Mouse (Mus musculus) erythroblast, embryonic 14.5 days (primary cell): ENCODE measurements around the gene Sorcs3. TPM values are rescaled to one million over a fixed set of nuclear protein-coding genes. Genes with fewer than 3 reads are reported as not detected.

ENCODE experiments used
- H3K27me3 ChIP-seq: 2 replicates; pipeline ENCODE4 v1.6.1; 2012; ENCODE audit warnings: inconsistent platforms; ENCODE audit not compliant: control insufficient read depth
- H3K36me3 ChIP-seq: 2 replicates; pipeline ENCODE4 v1.6.1; 2012; ENCODE audit warnings: mild to moderate bottlenecking, inconsistent platforms; ENCODE audit not compliant: control insufficient read depth
- H3K4me1 ChIP-seq: 2 replicates; pipeline ENCODE4 v1.6.1; 2012; ENCODE audit warnings: inconsistent platforms; ENCODE audit not compliant: control insufficient read depth
- H3K4me3 ChIP-seq: replicated peaks from 2 replicates; pipeline ENCODE3; 2012; ENCODE audit warnings: moderate library complexity, mild to moderate bottlenecking, inconsistent platforms
- H3K9me3 ChIP-seq: 2 replicates; pipeline ENCODE4 v1.6.1; 2012; ENCODE audit warnings: low read length, inconsistent platforms, mixed read lengths; ENCODE audit not compliant: control insufficient read depth
- GATA1 ChIP-seq: IDR thresholded peaks from 2 replicates; pipeline ENCODE4 v1.6.1; 2012; ENCODE audit warnings: low read length, inconsistent platforms, mixed read lengths
- TAL1 ChIP-seq: IDR thresholded peaks from 3 replicates; pipeline ENCODE4 v1.6.1; 2012; ENCODE audit warnings: low read length, inconsistent platforms, mixed read lengths
- polyA plus RNA-seq: library from polyadenylated mRNA; stranded (reverse); fragments of >175 nt; gene quantifications from 2 replicates; pipeline ENCODE4 v1.2.3, GENCODE M21; 2012

Gene Sorcs3
- polyA plus RNA-seq, 1 experiment: not detected

DNA sequence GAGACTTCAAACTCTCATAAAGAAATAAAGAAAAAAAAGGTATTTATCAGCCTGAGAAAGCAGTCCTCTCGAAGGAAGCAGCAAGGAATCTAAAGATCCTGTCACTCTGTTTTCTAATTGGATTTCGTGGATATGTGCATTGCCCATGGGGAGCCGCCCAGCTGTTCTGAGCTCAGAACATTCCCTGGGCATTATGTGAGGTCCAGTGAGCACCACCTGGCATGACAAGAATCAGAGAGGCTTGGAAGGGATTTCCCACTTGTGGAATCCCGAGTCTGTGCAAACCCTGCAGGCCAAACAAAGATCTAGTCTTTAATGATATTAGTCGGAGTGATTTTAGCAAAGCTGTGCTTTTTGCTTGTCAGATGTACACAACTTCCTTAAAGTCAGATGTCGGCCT is 598.7 kb downstream of the Sorcs3 start:
- Histone ChIP-seq H3K9me3 (peaks cover 11% of the 10 kb centered on the region), H3K27me3 (no peaks in the 10 kb centered on the region), H3K4me1 (no peaks in the 10 kb centered on the region), H3K4me3 (no peak overlapping the region), H3K36me3 (no peaks in the 10 kb centered on the region)
- TF ChIP-seq TAL1 (no peak), GATA1 (no peak)

DNA sequence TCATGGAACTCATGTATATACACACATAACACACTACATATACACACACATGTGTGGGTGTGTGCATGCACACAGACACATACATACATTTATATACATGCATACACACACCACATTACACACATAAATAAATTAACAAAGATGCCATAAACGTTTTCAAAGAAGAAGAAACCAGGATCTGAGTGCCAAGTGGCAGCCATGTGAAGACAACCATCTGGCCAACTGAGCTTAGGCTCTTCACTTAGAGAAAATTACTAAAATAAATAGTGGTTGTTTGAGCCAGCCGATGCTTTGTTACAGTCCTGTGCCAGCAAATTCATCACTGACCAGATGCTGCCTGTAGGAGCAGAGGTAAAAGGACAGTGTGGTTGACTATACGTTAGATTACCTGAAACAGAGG is 605.7 kb downstream of the Sorcs3 start:
- TF ChIP-seq GATA1 (no peak), TAL1 (no peak)
- no peaks in the 10 kb centered on the region for H3K36me3 ChIP-seq

DNA sequence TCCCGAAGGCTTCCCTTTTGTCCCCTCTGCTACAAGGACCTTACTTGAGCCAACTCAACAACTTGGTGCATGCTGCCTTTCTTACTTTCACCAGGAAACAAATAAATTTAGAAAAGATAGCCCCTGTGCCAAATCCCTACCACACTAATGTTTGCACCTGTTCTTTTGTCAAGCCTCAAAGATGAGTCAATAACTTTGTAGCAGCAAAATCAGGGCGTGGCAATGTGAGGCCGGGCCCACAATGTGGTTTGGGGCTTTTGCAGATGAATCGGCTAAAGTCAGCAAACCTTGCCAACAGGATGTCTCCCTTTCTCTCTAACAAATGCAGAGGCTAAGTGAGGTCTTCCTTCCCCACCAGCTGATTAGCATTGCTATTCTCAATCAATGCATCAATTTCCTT is 608.0 kb downstream of the Sorcs3 start:
- no peaks in the 10 kb centered on the region for H3K27me3 ChIP-seq
- H3K9me3 ChIP-seq: peaks cover 4% of the 10 kb centered on the region
- no peak for TF ChIP-seq GATA1
- TF ChIP-seq TAL1: no peak
- no peak overlapping the region for H3K4me3 ChIP-seq
- no peaks in the 10 kb centered on the region for H3K36me3 ChIP-seq
- no peaks in the 10 kb centered on the region for H3K4me1 ChIP-seq

More for the DNA sequence above, 605.7 kb downstream of the Sorcs3 start:
- peaks cover 4% of the 10 kb centered on the region for H3K9me3 ChIP-seq
- H3K4me1 ChIP-seq: no peaks in the 10 kb centered on the region
- H3K4me3 ChIP-seq: no peak overlapping the region
- H3K27me3 ChIP-seq: no peaks in the 10 kb centered on the region

DNA sequence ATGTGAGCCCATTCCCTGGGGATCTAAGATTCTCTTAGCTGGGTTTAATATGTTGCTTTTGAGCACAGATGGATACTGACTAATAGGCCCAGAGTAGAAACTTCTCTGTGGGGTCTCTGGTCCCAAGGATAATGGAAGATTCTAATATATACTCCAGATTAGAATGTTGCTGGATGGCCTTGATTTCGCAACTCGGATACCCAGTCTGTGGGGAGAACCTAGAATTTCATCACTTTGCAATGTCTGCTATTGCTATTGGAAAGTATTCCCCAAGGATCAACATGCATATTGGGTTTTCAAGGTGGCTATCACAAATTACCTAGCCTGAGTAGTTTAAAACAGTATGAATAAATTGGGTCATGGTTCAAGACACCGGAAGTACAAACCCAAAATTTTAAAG is 609.2 kb downstream of the Sorcs3 start:
- H3K4me3 ChIP-seq: no peak overlapping the region
- peaks cover 10% of the 10 kb centered on the region for H3K9me3 ChIP-seq
- H3K36me3 ChIP-seq: no peaks in the 10 kb centered on the region
- no peaks in the 10 kb centered on the region for H3K4me1 ChIP-seq
- H3K27me3 ChIP-seq: no peaks in the 10 kb centered on the region
- TF ChIP-seq TAL1 (no peak), GATA1 (no peak)

DNA sequence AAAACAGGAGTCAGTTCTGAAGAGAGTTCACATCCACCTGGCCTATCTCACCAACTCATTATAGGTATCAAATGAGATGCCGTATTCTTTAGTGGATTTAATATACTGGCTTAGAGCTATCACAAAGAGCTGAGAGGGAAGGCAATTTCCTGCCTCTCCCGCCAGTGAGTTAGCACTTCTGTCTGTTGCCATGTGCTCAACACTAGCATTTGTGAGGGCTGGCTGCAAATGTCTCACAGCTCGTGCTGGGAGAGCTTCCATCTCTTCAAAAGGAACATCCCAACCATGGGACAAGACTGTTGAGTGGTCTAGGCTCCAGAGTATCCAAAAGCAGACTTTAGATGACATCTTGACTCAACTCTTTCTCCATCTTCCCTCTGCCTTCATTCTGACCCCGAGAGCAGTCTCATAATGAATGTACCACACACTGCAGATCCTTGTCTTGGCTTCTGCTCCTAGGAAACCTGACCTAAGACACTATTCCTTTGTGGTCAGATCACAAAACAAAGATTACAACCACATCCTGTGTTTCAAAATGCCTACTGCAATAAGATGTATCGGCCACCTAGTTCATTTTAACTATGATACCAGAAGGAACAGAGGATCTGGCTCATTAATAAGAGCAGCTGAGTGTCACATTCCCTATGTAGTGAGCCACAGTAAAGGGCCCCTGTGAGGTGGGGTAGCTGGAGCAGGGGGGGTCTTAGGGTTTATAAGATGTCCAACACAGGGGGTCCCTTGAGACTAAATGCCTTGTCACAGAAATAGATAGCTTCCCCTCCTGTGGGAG is 614.9 kb downstream of the Sorcs3 start:
- Histone ChIP-seq H3K9me3 (peaks cover 17% of the 10 kb centered on the region), H3K27me3 (no peaks in the 10 kb centered on the region), H3K4me3 (no peak overlapping the region), H3K36me3 (no peaks in the 10 kb centered on the region), H3K4me1 (no peaks in the 10 kb centered on the region)
- TF ChIP-seq GATA1: no peak
- no peak for TF ChIP-seq TAL1

DNA sequence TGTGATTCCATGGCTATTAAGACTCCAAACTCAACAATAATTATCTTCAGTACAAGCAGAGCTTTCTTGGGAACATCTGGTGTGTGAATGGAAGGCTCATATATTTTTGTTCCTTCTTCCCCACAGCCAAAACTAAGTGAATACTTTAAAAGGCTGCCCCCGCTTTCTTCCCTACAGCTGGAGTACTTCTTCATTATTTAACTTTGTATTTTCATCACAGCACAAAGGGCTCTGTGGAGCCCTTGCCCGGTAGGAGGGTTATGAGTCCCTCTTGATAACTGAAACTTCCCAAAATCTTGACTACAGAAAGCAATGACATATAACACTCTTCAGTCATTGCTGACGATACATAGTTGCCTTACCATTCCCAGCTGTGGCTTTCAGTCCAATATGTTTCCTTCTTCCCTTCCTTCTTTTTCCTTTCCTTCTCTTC is 615.5 kb downstream of the Sorcs3 start:
- H3K9me3 ChIP-seq: peaks cover 17% of the 10 kb centered on the region
- no peaks in the 10 kb centered on the region for H3K36me3 ChIP-seq
- no peak overlapping the region for H3K4me3 ChIP-seq
- H3K4me1 ChIP-seq: no peaks in the 10 kb centered on the region
- no peaks in the 10 kb centered on the region for H3K27me3 ChIP-seq
- TF ChIP-seq TAL1 (no peak), GATA1 (no peak)

DNA sequence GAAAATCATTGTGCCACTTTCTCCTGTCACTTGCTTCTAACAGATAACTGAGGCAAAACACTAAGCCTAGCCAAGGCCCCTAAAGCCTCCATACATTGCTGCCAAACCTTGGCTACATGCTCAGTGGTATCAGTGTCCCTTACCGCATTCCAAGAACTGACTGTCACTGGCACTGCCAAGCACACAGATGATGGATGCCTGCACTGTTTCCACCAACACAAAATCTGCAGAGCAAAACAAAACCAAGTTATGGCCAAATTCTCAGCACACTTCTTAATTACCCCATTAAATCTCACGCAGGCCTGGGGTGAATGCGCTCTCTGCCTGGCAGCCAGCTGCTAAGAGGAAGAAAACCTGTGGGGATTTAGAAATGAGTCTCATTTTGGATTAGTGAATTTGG is 628.5 kb downstream of the Sorcs3 start:
- no peak overlapping the region for H3K4me3 ChIP-seq
- H3K27me3 ChIP-seq: no peaks in the 10 kb centered on the region
- H3K4me1 ChIP-seq: no peaks in the 10 kb centered on the region
- H3K9me3 ChIP-seq: peaks cover 9% of the 10 kb centered on the region; the same call in 1 of the 2 replicates
- TF ChIP-seq TAL1: no peak
- no peak for TF ChIP-seq GATA1
- no peaks in the 10 kb centered on the region for H3K36me3 ChIP-seq

DNA sequence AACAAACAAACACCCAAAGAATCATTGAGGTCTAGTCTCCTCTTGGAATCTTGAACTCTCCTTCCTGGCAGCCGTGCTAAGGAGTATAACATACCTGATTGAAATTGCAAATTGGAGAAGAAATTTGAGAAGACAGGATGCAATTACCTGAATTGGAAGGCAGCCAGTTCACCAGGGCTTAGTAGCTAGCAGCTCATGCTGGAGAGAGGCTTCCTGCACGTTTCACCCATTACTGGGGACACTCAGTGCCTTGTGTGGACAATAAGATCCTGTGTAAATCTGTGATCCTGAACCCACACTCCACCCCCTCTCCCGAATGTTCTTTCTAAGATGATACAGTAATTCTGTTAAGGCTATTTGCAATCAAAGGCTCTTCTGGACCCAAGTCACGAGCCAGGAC is 633.6 kb downstream of the Sorcs3 start:
- TF ChIP-seq TAL1 (no peak), GATA1 (no peak)
- Histone ChIP-seq H3K27me3 (no peaks in the 10 kb centered on the region), H3K36me3 (no peaks in the 10 kb centered on the region), H3K4me1 (no peaks in the 10 kb centered on the region), H3K4me3 (no peak overlapping the region), H3K9me3 (peaks cover 23% of the 10 kb centered on the region)

DNA sequence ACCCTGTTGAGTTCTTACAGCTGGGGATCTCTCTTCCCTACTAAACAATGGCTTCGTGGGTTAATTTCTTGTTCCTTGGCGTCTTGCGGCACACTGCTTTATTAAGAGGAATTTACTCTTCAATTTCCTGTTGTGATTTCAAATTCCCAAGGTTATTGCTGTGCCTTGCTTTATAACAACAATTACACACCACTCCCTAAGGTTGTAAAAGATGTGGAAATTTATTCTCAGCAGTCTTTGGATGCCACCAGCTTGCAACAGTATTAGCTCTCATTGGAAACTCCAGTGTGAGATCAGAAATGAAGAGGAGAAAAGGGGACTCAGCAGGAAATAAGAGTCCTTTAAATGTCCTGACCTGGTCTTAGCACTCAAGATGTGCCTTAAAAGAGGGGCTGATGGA is 641.9 kb downstream of the Sorcs3 start:
- peaks cover 9% of the 10 kb centered on the region; the same call in 1 of the 2 replicates for H3K9me3 ChIP-seq
- H3K4me3 ChIP-seq: no peak overlapping the region
- TF ChIP-seq GATA1: no peak
- no peak for TF ChIP-seq TAL1
- H3K36me3 ChIP-seq: no peaks in the 10 kb centered on the region
- no peaks in the 10 kb centered on the region for H3K27me3 ChIP-seq
- H3K4me1 ChIP-seq: no peaks in the 10 kb centered on the region

DNA sequence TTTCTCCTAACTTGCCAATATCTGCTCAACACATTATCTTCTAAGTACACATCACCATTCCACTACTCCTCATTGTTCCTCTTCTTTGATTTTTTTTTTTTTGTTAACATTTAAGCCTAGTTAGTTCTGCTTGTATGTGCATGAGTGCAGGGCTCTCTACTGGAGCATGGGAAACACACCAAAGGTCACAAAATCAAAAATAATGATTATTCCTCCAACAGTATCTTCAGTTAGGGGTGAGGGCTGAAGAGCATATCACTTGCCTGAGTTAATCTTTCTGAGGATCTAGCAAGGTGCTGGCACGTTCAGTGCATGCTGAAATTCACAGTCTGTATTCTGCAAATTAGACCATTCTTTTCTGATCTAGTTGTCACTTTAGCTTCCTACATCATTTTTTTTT is 644.6 kb downstream of the Sorcs3 start:
- Histone ChIP-seq H3K27me3 (no peaks in the 10 kb centered on the region), H3K36me3 (no peaks in the 10 kb centered on the region), H3K9me3 (0 out of 2 replicates have a peak, but pooled peaks cover under 1% of the 10 kb centered on the region), H3K4me3 (no peak overlapping the region), H3K4me1 (no peaks in the 10 kb centered on the region)
- TF ChIP-seq TAL1 (no peak), GATA1 (no peak)
